Mouse (Mus musculus) MEL (cell line): ENCODE measurements around the gene Rab30. TPM values are rescaled to one million over a fixed set of nuclear protein-coding genes. Genes with fewer than 3 reads are reported as not detected.
"Not testable (repeated sequence)": the region's sequence is repeated elsewhere in the genome, so short reads cannot be mapped to it uniquely, and the experiment has no call there.

Experiments used
- DNase-seq: peaks from one replicate; pipeline ENCODE4 v3.0.0; 2011; ENCODE audit warnings: low read depth, low spot score
- H3K27ac ChIP-seq: 2 replicates; pipeline ENCODE4 v1.5.1; 2012; ENCODE audit warnings: low read depth, mild to moderate bottlenecking, control low read depth, low read length, moderate library complexity; ENCODE audit not compliant: control insufficient read depth
- H3K27me3 ChIP-seq, 2 experiments: fragments of 150-350 bp in 1 of 2; sonication (generic) in 1 of 2; 2 replicates each; pipeline ENCODE4 v1.6.1; 2012; ENCODE audit warnings: low read length in 2 of 2, mild to moderate bottlenecking in 2 of 2, improper control_type of control experiment in 1 of 2, moderate library complexity in 1 of 2; ENCODE audit not compliant: insufficient read depth in 2 of 2, control insufficient read depth in 1 of 2
- H3K36me3 ChIP-seq, 2 experiments: 2 replicates each; pipeline ENCODE4 v1.6.1; 2012 to 2014; ENCODE audit warnings: low read length in 2 of 2, improper control_type of control experiment in 1 of 2, inconsistent platforms in 1 of 2, mild to moderate bottlenecking in 1 of 2; ENCODE audit not compliant: insufficient read depth in 2 of 2, control insufficient read depth in 1 of 2
- H3K4me1 ChIP-seq, 2 experiments: fragments of 150-350 bp in 1 of 2; sonication (generic) in 1 of 2; 2 replicates each; pipeline ENCODE4 v1.6.1; 2012; ENCODE audit warnings: low read length in 2 of 2, improper control_type of control experiment in 1 of 2, mild to moderate bottlenecking in 1 of 2; ENCODE audit not compliant: insufficient read depth in 2 of 2, control insufficient read depth in 1 of 2
- H3K4me3 ChIP-seq, 2 experiments: fragments of 150-350 bp in 1 of 2; sonication (generic) in 1 of 2; 2 replicates each; pipeline ENCODE4 v1.5.1; 2012; ENCODE audit warnings: low read depth in 2 of 2, low read length in 2 of 2, mild to moderate bottlenecking in 2 of 2, moderate library complexity in 2 of 2, control low read depth in 1 of 2, improper control_type of control experiment in 1 of 2; ENCODE audit not compliant: control insufficient read depth in 1 of 2, insufficient read depth in 1 of 2
- H3K79me2 ChIP-seq: 2 replicates; pipeline ENCODE4 v1.6.1; 2012; ENCODE audit warnings: mild to moderate bottlenecking, low read length, moderate library complexity; ENCODE audit not compliant: control insufficient read depth, poor library complexity, insufficient read depth
- H3K9ac ChIP-seq: 2 replicates; pipeline ENCODE4 v1.6.1; 2012; ENCODE audit warnings: low read depth, mild to moderate bottlenecking, control low read depth, low read length, moderate library complexity; ENCODE audit not compliant: control insufficient read depth, poor library complexity, severe bottlenecking
- H3K9me3 ChIP-seq: fragments of 150-350 bp; sonication (generic); replicated peaks from 2 replicates; pipeline ENCODE4 v1.6.1; 2012; ENCODE audit warnings: mild to moderate bottlenecking, low read length, improper control_type of control experiment, moderate library complexity; ENCODE audit not compliant: insufficient read depth
- CHD1 ChIP-seq: IDR thresholded peaks from 2 replicates; pipeline ENCODE4 v1.6.1; 2012; ENCODE audit warnings: low read depth, mild to moderate bottlenecking, inconsistent platforms, low read length, improper control_type of control experiment
- CTCF ChIP-seq, 3 experiments: IDR thresholded peaks in 2 of 3; conservative IDR thresholded peaks in 1 of 3; 2 replicates each; pipeline ENCODE4 v1.5.1; 2011 to 2012; ENCODE audit warnings: low read length in 3 of 3, low read depth in 2 of 3, mild to moderate bottlenecking in 2 of 3, improper control_type of control experiment in 1 of 3, inconsistent platforms in 1 of 3, mixed read lengths in 1 of 3, moderate library complexity in 1 of 3; ENCODE audit not compliant: control insufficient read depth in 1 of 3, insufficient read depth in 1 of 3, poor library complexity in 1 of 3, severe bottlenecking in 1 of 3
- EP300 ChIP-seq, 2 experiments: IDR thresholded peaks; 2 replicates each; pipeline ENCODE4 v1.6.1; 2011; ENCODE audit warnings: improper control_type of control experiment in 2 of 2, low read length in 2 of 2, low read depth in 1 of 2, mild to moderate bottlenecking in 1 of 2
- GABPA ChIP-seq: IDR thresholded peaks from 2 replicates; pipeline ENCODE4 v1.6.1; 2012; ENCODE audit warnings: low read depth, mild to moderate bottlenecking, inconsistent platforms, low read length, improper control_type of control experiment, moderate library complexity
- KAT2A ChIP-seq: conservative IDR thresholded peaks from 2 replicates; pipeline ENCODE4 v1.6.1; 2012; ENCODE audit warnings: low read depth, low read length, improper control_type of control experiment, inconsistent platforms
- MEF2A ChIP-seq: IDR thresholded peaks from 2 replicates; pipeline ENCODE4 v1.6.1; 2014; ENCODE audit warnings: low read depth, mild to moderate bottlenecking, inconsistent platforms, low read length, improper control_type of control experiment; ENCODE audit not compliant: poor library complexity, insufficient replicate concordance, severe bottlenecking; ENCODE audit errors: extremely low read depth
- MYB ChIP-seq: IDR thresholded peaks from 2 replicates; pipeline ENCODE4 v1.6.1; 2011; ENCODE audit warnings: mild to moderate bottlenecking, low read depth, low read length, improper control_type of control experiment
- POLR2AphosphoS2 ChIP-seq: IDR thresholded peaks from 2 replicates; pipeline ENCODE4 v1.6.1; 2011; ENCODE audit warnings: low read length, improper control_type of control experiment
- POLR2AphosphoS5 ChIP-seq: IDR thresholded peaks from 2 replicates; pipeline ENCODE4 v1.6.1; 2012; ENCODE audit warnings: low read depth, borderline replicate concordance, mild to moderate bottlenecking, inconsistent platforms, low read length, moderate library complexity, mixed read lengths
- RAD21 ChIP-seq: IDR thresholded peaks from 2 replicates; pipeline ENCODE4 v1.6.1; 2011; ENCODE audit warnings: mild to moderate bottlenecking, low read depth, low read length, improper control_type of control experiment
- TAL1 ChIP-seq: IDR thresholded peaks from 2 replicates; pipeline ENCODE4 v1.6.1; 2012; ENCODE audit warnings: mild to moderate bottlenecking, inconsistent platforms, low read length, moderate library complexity, mixed read lengths
- TCF12 ChIP-seq: IDR thresholded peaks from 2 replicates; pipeline ENCODE4 v1.6.1; 2014; ENCODE audit warnings: low read depth, mild to moderate bottlenecking, inconsistent platforms, low read length, improper control_type of control experiment, moderate library complexity
- ZC3H11A ChIP-seq: IDR thresholded peaks from 2 replicates; pipeline ENCODE4 v1.6.1; 2012; ENCODE audit warnings: low read depth, mild to moderate bottlenecking, inconsistent platforms, low read length, improper control_type of control experiment
- ZNF384 ChIP-seq: IDR thresholded peaks from 2 replicates; pipeline ENCODE4 v1.6.1; 2012; ENCODE audit warnings: low read depth, mild to moderate bottlenecking, inconsistent platforms, low read length, improper control_type of control experiment
- polyA plus RNA-seq, 2 experiments: library from polyadenylated mRNA; stranded (reverse) in 1 of 2; unstranded in 1 of 2; fragments of >175 nt in 1 of 2; fragments of >200 nt in 1 of 2; gene quantifications; 2 replicates each; pipeline versions ENCODE4 v1.2.1 to v1.2.4; 2012; ENCODE audit warnings: low replicate concordance in 2 of 2, low read depth in 1 of 2; ENCODE audit not compliant: insufficient read length in 2 of 2, insufficient read depth in 1 of 2, missing spikeins in 1 of 2
- total RNA-seq: library from RNA; depleted of rRNA; stranded (reverse); fragments of 300-350 nt; gene quantifications from 2 replicates; pipeline ENCODE4 v1.2.3, GENCODE M21; 2012

Gene Rab30
- total and polyA plus RNA-seq, 3 experiments, result 1.3 TPM; not detected in 1

GRCm38 (mm10) chr7:92765426-92765825 lies 24.0 kb downstream of the Rab30 start:
- Histone ChIP-seq H3K79me2 (no peaks in the 10 kb centered on the region), H3K36me3 (no peaks in the 10 kb centered on the region), H3K4me3 (no peak overlapping the region), H3K9ac (no peak overlapping the region), H3K27me3 (no peaks in the 10 kb centered on the region), H3K4me1 (no peaks in the 10 kb centered on the region), H3K9me3 (no peaks in the 10 kb centered on the region), H3K27ac (no peak overlapping the region)
- TF ChIP-seq TCF12 (no peak), POLR2AphosphoS5 (no peak), RAD21 (no peak), ZNF384 (no peak), KAT2A (no peak), ZC3H11A (no peak), MEF2A (no peak), EP300 (IDR thresholded peaks at IDR 0.05; ENCODE audit: low read depth in 1 of 2, low read length in 2 of 2) (no peak), POLR2AphosphoS2 (no peak)
- DNase-seq, result no peak

- Histone ChIP-seq H3K36me3 (no peaks in the 10 kb centered on the region), H3K4me1 (no peaks in the 10 kb centered on the region), H3K4me3 (no peak overlapping the region), H3K27ac (no peak overlapping the region), H3K27me3 (no peaks in the 10 kb centered on the region), H3K9ac (no peak overlapping the region), H3K79me2 (no peaks in the 10 kb centered on the region), H3K9me3 (no peaks in the 10 kb centered on the region)
- no peak for DNase-seq
- no peak for TF ChIP-seq TAL1
- TF ChIP-seq CHD1, result no peak
- no peak for TF ChIP-seq MYB
- no peak for TF ChIP-seq GABPA
- TF ChIP-seq CTCF (IDR thresholded peaks at IDR 0.05 in 2 of 3, conservative IDR thresholded peaks at IDR 0.05 in 1 of 3; ENCODE audit: control insufficient read depth in 1 of 3, insufficient read depth in 1 of 3, low read depth in 2 of 3, low read length in 3 of 3, poor library complexity in 1 of 3, severe bottlenecking in 1 of 3), result no peak
Observed at GRCm38 (mm10) chr7:92766096-92767090, 25.0 kb downstream of the Rab30 start.

- H3K9ac ChIP-seq, H3K27ac ChIP-seq, DNase-seq, H3K79me2 ChIP-seq, H3K36me3 ChIP-seq, H3K4me3 ChIP-seq, H3K9me3 ChIP-seq, H3K27me3 ChIP-seq, H3K4me1 ChIP-seq: not testable (repeated sequence)
Observed at GRCm38 (mm10) chr7:92768116-92768515, 26.7 kb downstream of the Rab30 start.
